Mouse (Mus musculus) bone marrow macrophage, adult 2 months (primary cell): ENCODE measurements around the gene Gdf10.

Source experiments
- CTCF ChIP-seq: IDR thresholded peaks from 2 replicates; pipeline ENCODE4 v1.5.1; 2012; ENCODE audit warnings: low read depth, mild to moderate bottlenecking, low read length, moderate library complexity
- POLR2A ChIP-seq: IDR thresholded peaks from 2 replicates; pipeline ENCODE4 v1.6.1; 2012; ENCODE audit warnings: mild to moderate bottlenecking, low read depth, low read length, borderline replicate concordance

DNA sequence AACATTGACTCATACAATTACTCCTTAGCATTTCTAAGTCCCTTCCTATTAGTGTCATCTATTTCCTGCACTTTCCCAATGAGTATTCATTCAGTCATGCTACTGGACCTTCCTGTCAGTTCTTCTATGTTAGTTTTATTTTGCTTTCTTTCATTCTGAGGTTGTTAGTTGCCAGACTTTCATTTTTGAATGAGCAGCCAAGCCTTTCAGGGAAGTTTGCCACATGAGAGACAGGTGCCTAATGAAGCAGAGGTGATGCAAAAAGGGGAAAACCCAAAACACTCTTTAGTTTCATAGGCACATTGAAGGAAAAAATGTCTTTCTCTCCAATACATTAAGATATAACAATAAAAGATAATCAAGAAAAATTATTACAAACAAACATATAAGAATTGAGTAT is 18.5 kb upstream of the Gdf10 start:
- no peak for TF ChIP-seq CTCF
- no peak for TF ChIP-seq POLR2A
